Mouse (Mus musculus): ENCODE measurements around the gene 4933402N22Rik. TPM values are rescaled to one million over a fixed set of nuclear protein-coding genes. Genes with fewer than 3 reads are reported as not detected.
"Not testable (repeated sequence)": the region's sequence is repeated elsewhere in the genome, so short reads cannot be mapped to it uniquely, and the experiment has no call there.

The 4933402N22Rik gene
- polyA plus RNA-seq (2012; rRNA removed): not detected in 2 replicates

- not testable (repeated sequence) for H3K27ac ChIP-seq (ENCODE audit: insufficient read depth, low read depth, low read length)
These were observed at the start of gene 4933402N22Rik for GRCm38 (mm10) chr5:11917743-11918142. Gene 4933402N22Rik, plus strand, starts transcription at chr5:11918043.

DNA sequence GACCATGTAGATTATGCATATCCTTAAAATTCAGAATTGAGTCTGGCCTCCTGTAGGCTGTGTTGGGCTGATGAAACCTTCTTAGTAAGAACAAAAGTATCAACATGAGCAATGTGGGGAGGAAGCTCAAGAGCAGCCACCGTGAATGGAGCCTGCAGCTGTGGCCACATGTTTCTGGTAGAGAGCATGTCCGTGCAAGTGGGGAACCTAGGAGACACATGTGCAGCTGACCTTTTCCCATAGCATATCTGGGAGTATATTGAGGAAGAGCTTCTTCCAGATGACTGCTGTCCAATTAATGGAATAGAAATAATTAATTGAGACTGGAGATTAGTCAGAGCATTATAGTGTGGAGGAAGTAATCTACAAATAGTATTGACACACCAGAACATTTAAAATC lies 5.9 kb downstream of the 4933402N22Rik start:
- H3K27ac ChIP-seq (ENCODE audit: insufficient read depth, low read depth, low read length): not testable (repeated sequence)
- WGBS: 70% methylated on average over 2 of the region's 2 CpGs

More at GRCm38 (mm10) chr5:11917743-11918142, at the start of gene 4933402N22Rik:
- 11% methylated on average over 1 of the region's 2 CpGs for WGBS
- not testable (repeated sequence) for H3K36me3 ChIP-seq (ENCODE audit: control insufficient read depth, insufficient read depth, low read length); H3K4me1 ChIP-seq (ENCODE audit: control insufficient read depth, insufficient read depth, insufficient read length, low read length); H3K27me3 ChIP-seq (ENCODE audit: control insufficient read depth, insufficient read depth, low read length); H3K4me3 ChIP-seq (ENCODE audit: low read depth, low read length)

More for the DNA sequence above, 5.9 kb downstream of the 4933402N22Rik start:
- not testable (repeated sequence) for H3K36me3 ChIP-seq (ENCODE audit: control insufficient read depth, insufficient read depth, low read length); H3K27me3 ChIP-seq (ENCODE audit: control insufficient read depth, insufficient read depth, low read length); H3K4me3 ChIP-seq (ENCODE audit: low read depth, low read length); H3K4me1 ChIP-seq (ENCODE audit: control insufficient read depth, insufficient read depth, insufficient read length, low read length)

Other genes starting within 250 kb of the 4933402N22Rik start
- 0.09 and 0.24 TPM in 2 replicates for gene Gm8922, start 236.1 kb upstream of the 4933402N22Rik start, polyA plus RNA-seq (2012; rRNA removed)
- not detected in 2 replicates for gene Gm8926, start 147.5 kb upstream of the 4933402N22Rik start, polyA plus RNA-seq (2012; rRNA removed)
- gene Gm6465, start 72.5 kb upstream of the 4933402N22Rik start, polyA plus RNA-seq (2012; rRNA removed): not detected in 2 replicates

Data from small intestine, adult 2 months (tissue).